Mouse (Mus musculus): Measurements from ENCODE around the gene Ralb.

The Ralb gene

DNA sequence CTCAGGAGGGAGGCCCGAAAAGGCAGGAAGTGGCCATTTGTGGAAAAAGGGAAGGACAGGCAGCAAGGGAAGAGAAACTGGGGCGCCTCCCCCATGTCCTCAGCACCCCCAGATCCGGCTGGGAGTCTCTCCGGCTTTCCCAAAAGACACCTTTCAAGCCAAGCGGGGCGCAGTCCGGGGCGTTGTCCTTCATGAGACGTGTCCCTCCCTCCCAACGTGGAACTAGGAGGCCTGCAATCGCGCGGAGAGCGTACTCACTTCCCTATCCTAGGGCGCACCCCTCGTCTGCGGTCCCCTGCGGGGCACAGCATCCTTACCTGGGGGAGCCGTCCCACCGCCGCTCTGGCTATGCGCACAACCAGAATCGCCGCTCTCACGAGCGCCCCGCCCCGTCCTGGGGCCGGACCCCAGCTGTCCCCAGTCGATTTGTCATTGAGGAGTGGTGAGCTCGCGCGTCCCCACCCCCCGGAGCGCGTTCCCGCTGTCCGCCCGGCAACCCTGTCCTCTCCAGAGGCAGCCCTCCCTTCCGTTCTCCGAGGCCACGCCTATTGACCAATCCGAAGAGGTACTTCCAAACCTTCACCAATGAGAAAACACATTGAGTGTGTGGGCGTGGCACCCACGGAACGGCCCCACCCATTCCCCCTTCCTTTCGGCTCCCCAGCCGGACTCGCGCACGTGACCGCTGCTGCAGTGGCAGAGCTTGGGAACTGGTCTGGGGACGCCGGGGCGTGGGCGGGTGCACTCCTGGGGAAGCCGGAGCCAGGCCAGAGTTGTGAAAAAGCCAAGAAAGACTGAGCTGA, at the start of gene Ralb:
Gene Ralb (minus strand): TSS at position 535 of the 803 bp plus-strand sequence.
- peak; percentile 99 for DNase-seq

DNA sequence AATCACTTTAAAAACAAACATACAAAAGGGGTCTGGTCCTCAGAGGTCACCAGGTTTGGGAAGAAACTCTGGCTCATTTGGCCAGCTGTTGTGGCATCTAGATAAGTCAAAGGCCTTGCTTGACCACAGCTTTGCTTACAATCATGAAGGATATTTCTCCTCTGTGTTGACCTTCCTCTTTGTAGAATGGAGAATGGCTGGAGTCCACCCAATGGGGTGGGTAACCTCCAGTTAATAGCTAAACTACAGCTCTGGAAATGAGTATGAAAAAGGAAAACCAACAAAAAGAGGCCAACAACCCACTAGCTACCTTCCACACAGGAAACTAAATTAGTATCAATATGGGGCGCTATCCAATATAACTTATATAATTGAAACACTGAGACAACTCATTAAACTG, 47.1 kb upstream of the Ralb start:
- DNase-seq = peak; percentile 45 to 48

DNA sequence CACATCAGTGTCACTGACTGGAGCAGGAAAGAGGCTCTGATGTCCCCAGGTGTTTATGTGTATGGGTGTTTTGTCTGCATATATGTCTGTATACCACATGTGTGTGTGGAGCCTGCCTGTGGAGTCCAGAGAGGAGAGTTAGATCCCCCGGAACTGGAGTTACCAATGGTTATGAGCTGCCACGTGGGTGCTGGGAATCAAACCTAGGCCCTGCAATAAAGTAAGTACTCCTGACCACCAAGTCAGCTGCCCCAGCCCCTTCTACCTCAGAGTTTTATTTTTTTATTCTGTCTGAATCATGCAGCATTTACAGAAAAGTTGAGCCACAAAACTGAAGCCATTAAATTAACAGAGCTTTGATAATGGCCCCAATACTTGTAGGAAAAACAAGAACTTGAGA, 45.5 kb upstream of the Ralb start:
- no peak for DNase-seq

DNA sequence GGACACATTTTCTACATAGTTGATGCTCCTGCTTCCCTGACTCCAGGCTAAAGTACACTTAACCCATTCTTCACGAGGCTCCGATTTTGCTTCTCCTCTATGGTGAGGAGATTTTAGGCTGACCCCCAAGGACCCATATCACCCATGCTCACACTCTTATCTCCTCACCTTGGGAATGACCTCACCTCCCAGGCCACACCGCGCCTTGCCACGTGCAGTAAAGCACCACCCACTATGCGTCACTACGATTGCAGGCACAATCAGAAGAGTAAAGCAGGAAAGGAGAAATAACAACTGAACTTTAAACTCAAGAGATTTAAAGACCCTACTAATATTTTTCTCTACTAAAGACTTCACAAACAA, 44.7 kb upstream of the Ralb start:
- peak in 1 of 2 experiments; percentile 1 for DNase-seq

DNA sequence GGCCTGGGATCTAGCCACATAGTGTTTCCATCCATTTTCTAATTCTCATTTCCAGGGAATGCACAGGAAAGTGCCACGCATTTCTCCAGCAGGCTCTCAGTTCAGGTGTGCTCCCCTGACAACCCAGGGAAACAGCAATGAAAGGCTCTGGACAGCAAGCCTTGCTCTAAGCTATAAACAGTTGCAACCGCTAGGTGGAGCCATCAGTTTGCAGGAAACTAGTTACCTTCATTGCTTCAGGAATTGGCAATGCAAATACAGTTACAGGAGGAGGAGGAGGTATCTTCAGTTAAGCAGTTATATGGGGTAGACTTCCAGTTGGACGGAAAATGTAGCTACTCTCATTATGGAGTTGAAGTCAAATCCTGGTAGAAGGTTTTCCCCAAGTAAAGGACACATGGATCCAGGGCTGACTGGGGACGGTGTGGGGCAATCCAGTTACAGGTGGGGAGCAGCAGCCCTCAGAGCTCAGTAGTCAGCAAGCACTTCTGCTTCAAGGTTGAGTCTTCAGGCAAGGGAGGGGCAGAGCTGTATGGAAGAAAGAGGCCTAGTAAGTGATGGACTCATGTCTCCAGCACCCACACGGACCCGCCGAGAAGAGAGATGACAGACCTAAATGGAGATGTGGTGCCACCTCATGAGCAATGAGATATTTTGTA, 44.2 kb upstream of the Ralb start:
- peak; percentile 88 to 94 for DNase-seq

DNA sequence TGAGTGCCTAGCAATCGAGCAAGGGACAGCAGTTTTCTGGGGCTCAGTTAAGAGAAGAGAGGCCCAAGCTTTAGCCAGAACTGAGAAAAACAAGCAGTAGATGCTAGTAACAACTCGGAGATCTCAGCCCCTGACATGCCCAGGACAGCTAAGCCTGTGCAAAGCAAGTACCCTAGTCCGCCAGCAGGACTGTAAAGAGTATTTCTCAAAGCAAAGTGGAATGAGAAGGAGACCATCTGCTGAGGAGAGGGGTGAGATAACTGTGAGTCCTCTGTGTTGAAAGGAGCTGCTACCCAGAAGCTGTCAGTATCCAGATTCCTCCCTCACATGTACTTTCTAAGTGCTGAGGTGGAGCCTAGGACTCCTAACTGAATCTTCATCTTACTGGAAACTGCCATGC, 41.9 kb upstream of the Ralb start:
- DNase-seq = no peak

DNA sequence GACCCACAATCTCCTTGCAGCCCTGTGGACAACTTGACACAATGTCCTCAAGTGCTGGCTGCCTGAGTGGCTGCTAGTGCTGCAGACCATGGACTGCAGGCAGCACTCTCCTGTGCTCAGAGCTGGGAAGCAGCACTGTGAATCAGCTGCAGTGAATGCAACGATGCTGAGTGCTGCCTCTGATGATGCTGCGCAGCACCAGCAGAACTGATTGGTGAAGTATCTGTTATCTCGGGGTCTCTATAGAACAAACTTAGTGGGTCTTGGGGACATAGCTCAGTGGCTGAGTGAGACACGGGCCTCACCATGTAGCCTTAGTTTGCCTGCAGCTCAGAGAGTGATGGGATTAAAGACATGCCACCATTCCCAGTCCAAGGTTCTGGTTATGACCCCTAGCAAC, 41.1 kb upstream of the Ralb start:
- peak in 1 of 2 experiments; percentile 0 for DNase-seq

DNA sequence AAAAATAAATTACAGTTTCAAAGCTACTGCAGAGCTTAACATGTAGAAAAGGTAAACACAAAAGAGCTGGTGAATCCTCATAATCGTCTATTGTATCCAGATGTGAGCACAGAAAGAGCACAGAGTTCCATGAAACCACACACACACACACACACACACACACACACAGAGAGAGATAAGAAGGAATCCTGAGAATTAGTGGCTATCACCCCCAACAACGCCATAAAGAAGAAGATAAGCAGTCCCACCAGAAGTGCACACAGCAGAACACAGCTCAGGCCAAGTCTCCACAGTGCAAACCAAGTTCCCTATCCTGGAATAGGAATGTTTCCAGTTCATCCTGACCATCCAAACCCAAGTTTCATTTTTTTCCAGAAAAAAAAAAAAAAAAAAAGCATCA, 40.6 kb upstream of the Ralb start:
- DNase-seq = no peak

DNA sequence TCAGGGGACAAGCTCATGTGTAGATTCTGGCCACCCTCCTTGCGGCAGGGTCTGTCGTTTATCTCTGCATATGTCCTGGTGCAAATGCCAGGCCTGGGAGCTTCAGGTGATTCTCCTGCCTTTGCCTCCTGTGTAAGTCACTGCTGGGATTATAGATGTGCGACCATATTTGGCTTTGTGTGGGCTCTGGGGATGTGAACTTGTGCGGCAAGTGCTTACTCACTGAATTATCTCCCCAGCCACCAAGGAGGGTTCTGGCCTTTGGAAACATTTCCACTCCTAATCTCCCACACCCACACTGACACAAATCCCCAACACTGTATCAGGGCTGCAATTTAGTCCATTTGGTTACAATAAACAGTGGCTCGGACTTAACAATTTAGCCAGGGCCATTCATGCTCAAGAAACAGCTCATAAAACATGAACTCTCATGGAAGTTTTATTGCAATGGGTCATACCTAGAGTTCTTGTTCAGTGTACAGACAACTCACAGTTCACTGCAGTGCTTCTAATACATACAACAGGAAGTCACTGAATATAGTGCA, 40.1 kb upstream of the Ralb start:
- peak in 1 of 2 experiments; percentile 1 for DNase-seq

DNA sequence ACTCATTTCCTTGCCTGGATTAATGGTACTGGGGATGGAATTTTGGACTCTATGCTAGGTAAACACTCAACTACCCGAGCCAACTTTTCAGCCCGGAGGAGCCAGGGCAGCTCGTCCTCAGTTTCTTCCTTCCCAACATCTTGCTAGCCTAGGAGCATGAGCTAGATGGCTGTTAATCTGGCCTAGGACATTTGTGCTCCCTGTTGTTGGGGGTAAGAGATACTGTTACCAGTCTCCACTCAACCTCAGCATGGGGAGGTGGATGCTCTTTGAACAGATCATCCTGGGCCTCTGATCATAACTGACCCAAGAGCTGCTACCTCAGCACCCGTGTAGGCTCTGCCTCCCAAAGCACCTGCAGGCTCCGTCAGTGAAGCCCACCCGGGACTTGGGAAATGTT, 38.7 kb upstream of the Ralb start:
- DNase-seq = peak; percentile 1 to 37

DNA sequence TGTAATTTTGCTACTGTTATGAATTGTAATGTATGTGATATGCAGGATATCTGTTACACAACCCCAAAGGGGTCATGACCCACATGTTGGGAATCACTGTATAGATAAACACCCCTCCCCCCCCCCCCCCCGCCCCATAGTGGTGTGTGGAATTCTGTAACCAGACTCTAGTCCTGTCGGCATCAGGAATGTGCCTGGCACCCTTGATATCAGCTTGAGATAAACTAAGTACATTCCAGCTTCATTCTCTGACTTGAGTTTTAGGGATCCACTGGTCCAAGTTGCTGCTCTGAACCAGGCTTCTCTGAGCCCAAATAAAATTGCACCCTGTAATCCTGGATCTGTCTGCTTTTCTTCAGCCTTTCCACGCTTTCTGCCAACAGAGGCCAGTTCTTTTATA, 37.0 kb upstream of the Ralb start:
- DNase-seq = no peak

DNA sequence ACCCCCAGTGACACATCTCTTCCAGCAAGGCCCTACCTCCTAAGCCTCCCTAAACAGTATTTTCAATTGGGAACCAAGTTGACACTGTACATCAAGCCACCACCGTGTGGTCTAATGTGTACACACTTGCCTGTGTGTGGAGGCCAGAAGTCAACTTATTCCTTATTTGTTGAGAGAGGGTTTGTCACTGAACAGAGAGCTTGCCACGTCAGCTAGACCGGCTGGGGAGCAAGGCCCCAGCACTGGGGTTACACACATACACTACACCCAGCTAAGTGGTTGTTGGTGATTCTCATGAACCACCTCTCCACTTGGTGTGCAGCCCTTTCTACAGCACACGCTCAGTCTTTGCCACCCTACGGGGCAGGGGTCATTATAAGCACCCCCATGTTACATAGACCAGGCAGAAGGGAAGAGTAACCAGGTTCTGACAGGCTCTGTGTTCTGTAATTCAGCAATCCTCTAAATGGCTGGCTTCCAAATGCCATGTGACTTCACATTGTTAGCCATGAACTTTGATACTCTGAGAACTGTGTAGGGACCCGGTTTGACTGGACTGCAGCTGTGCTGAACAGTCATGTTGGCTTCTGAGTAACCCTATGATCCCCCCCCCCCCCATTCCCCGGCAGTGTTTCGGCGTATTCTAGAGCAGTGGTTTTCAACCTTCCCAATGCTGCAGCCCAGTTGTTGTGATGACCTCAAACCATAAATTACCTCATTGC, 36.4 kb upstream of the Ralb start:
- DNase-seq = peak; percentile 80 to 85

DNA sequence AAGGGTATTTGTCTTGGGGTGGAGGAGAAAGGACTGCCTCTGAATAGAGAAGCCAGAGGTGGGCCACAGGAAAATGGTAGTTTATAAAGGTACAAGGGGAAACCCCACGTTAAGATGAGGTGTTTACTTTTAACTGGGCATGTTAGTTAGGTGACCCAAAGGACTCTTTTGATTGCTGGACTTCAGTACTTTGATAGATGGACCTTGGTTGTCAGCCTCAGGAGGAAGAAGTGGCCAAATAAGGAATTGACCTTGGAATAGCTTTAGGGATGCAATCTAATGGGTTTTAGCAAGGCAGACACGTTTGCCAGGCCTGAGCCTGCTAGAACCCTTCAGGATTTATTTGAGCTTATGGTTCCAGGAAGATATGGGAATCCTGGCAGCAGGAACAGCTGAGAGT, 34.7 kb upstream of the Ralb start:
- DNase-seq = no peak

DNA sequence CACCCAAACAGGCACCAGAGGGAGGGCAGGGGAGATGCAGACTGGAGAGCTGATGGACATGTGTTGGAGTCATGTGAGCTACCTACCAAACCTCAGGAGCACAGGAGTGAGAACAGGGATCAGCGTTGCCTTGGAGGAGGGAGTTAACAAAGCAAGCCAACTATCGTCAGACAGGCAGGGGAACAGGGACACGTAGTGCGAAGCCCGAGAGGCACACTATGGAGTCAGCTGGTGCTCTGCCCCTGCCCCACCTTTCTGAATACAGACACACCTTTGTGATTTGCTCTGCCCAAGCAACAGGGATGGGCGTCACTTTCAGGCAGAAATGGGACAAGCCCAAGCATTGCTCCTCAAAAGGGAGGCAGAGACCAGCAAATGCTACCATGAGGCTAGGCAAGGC, 33.1 kb upstream of the Ralb start:
- no peak for DNase-seq

DNA sequence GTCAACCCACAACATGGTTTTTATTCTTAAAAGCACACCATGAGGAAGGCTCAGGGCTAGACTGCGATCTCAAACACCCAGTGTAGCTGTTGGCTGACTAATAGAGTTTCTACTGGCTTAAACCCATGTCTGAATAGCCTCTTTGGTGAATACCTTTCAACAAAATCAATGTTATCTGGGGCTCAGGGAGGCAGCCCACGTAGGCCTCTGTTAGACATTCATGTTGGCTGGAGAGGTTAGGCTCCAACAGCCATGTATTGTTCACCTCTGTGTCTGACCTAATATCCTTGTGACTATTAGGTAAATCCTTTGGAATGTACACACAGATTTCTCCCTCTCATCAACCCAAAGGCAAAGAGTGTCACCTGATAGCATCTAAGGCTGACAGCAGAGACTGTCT, 31.5 kb upstream of the Ralb start:
- no peak for DNase-seq

DNA sequence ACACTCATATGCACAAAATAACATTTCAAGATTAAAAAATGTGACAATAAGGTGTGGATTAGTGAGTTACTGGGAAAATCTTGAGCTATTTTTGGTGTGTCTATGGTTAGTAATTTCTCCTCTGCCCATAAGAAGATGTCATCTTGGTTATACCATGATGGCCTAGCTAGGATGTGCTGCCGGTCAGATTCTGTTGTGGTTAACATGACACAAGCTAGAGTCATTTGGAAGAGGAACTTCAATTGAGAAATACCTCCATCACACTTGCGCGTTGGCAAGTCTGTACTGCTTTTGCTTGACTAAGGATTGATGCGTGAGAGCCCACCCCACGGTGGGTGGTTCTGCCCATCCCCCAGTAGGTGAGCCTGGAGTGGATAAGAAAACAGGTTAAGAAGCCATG, 29.7 kb upstream of the Ralb start:
- no peak for DNase-seq

DNA sequence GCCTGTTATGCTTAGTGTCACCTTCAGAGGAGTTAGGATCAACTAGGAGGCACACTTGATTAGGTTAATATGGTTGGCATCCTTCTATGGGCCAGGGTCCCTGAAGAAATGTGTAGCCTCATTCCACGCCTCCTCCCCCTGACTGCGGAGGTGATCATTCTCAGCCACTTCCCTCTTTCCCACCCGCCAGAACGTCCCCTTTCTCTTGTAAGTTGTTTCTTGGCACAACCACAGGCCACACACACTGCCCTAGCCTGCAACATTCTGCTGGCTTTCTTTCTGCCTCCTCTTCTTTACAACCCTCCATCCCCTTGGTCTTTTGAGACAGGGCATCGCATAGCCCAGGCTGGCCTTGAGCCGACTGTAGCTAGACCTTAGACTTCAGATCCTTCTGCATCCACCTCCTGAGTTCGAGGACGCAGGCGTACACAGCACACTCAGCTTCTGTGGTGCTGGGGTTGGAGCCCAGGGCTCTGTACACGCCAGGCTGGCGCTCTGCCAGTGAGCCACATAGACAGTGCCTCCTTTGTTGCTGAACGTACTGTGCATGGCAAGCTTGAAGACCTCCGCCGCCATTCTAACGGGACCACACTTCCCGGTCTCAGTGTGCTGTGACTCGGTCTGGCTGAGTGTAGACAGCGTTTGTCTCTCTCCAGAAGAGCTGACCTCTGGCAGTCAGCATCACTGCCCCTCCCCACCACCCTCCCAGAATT, 28.7 kb upstream of the Ralb start:
- DNase-seq = no peak

DNA sequence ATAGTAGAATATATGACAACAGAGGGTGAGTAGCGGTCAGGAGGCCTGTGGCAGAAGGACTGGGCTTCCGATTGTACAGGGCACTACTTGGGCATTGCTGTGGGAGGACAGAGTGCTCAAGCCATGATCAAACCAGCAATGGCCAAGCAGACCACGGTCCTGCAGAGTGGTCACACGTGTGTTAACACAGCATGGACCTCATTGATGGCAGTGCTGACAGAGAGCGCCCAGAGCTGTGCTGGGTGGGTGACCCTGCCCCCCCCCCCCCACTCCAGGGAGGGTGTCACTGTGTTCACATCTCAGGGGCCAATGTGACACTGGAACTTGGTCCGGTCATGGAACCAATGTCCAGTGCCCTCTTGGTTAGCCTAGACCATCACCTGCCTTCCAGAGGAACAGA, 27.6 kb upstream of the Ralb start:
- no peak for DNase-seq

DNA sequence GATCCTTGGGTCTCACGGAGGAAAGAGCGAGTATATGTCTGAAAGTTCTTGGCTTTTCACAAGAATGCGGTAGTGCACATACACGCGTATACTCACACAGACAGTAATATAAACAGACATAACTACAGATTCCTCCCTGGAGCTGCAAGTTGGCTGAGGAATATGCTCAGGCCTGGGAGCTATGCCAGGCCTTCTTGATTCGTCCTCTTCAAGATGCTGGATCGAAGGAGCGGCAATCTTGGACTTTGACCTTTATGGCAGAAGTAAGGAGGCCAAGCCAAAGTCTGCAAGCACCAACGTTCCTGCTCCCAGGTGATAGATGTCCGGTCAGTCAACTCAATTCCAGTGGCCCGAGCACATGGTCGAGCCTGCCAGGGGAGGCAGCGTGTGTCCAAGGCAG, 26.3 kb upstream of the Ralb start:
- DNase-seq = peak; percentile 45 to 66

DNA sequence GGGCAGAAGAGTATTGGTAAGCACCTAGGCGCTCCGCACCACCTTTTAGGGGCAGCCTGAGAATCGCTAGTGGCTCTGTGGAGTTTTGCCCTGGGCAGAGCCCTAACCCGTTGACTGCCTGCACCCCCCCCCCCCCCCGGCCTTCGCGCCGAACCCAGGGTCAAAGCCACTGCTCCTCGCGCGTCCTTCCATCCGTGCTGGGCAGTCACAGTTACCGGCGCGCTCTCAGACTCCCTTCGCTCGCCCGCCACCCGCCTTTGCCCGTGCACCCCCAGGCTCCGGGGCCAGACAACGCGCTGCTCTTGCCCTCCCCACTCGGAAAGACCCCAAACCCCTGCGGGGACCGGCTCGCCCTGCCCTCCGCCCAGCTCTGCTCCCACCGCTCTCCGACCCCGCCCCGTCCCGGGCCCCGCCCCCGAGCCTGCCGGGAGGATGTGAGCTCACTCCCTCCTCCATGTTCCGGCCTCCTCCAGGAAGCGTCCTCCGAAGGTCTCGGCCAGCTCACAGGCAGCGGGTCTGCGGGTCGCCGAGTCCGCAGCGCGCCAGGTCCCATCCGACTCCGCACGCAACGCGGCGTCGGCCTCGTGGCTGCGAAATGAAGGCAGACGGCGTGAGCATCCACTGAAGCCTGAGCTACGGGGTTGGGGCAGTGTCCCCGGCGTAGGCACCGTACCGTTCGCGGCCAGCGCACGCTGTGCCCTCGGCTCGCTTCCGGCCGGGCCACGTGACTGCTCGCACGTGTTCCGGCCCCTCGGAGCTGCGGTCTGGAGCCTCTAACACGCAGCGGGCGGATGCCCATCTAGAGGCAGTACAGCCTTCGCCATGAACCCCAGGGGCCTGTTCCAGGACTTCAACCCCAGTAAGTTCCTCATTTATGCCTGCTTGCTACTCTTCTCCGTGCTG, 21.3 kb upstream of the Ralb start, which contains the start of gene Tmem185b:
Gene Tmem185b (plus strand): TSS at position 472 of the 903 bp plus-strand sequence.
- peak; percentile 93 to 97 for DNase-seq

DNA sequence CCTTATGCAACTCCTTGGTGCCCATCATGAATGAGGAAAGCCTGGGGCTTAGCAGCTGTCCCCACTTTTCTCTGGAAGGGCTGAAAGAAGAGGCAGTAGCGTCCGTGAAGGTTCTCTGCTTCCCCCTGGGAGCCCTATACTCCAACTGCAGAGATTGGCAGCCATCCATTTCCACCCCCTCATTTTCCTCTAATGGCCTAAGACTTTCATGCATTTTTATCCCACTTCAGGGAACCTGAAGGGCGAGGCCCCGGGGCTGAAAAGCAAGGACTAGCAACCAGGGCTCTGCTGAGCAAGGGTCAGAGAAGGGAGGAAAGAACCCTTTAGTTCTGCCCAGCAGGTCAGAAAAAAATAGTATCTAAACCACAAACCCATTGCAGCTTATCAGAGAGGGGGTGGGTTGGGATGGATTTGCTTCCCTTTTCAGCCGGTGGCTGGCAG, 20.4 kb upstream of the Ralb start:
- peak; percentile 59 to 60 for DNase-seq

DNA sequence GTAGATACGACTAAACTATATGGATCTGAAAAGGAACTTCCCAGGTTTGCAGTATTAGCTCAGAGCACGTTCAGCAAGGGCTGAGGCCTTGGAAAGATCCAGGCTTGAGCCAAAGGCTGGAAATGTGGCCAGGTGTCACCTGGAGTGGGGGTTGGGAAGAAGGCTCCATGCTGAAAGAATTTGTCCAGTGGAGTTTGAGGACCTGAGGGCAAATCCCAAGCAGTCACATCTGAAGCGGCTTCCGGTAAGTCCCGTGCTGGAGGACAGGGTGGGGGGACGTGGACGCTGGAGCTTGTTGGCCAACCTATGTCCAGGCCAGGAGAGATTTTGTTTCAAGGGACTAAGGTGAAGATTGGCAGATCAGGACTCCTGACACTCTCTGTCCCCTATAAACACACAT, 19.2 kb upstream of the Ralb start:
- peak; percentile 30 to 58 for DNase-seq
